Mouse (Mus musculus) embryonic facial prominence, embryonic 10.5 days (tissue): ENCODE data around the gene Gli2. TPM values are rescaled to one million over a fixed set of nuclear protein-coding genes. Genes with fewer than 3 reads are reported as not detected.

Experiments
- DNase-seq: peaks from one replicate; pipeline ENCODE4 v3.0.0-alpha.2; 2017; ENCODE audit warnings: low spot score
- H3K27ac ChIP-seq: fragments of 300-500 bp; sonication (generic); replicated peaks from 2 replicates; pipeline ENCODE4 v1.5.1; 2016; ENCODE audit warnings: mild to moderate bottlenecking
- H3K27me3 ChIP-seq: fragments of 300-500 bp; sonication (generic); replicated peaks from 2 replicates; pipeline ENCODE4 v1.6.1; 2016; ENCODE audit warnings: low read depth, mild to moderate bottlenecking; ENCODE audit not compliant: poor library complexity, severe bottlenecking
- H3K36me3 ChIP-seq: fragments of 300-500 bp; sonication (generic); replicated peaks from 2 replicates; pipeline ENCODE4 v1.6.1; 2016; ENCODE audit warnings: mild to moderate bottlenecking, moderate library complexity
- H3K4me1 ChIP-seq: fragments of 300-500 bp; sonication (generic); 2 replicates; pipeline ENCODE4 v1.6.1; 2016
- H3K4me3 ChIP-seq: fragments of 300-500 bp; sonication (generic); 2 replicates; pipeline ENCODE4 v1.5.1; 2016; ENCODE audit warnings: mild to moderate bottlenecking, moderate library complexity
- H3K9me3 ChIP-seq: fragments of 300-500 bp; sonication (generic); 2 replicates; pipeline ENCODE4 v1.6.1; 2016; ENCODE audit warnings: mild to moderate bottlenecking
- WGBS: fragments of 180-500 bp; shearing (Covaris S2); methylation state at CpG from one replicate; pipeline ENCODE4 v1.1.7; 2016; 5-methylcytosine and 5-hydroxymethylcytosine counted together
- polyA plus RNA-seq: library from polyadenylated mRNA; unstranded; fragments of >200 nt; fragmentation: Nextera tagmentation; extraction: Ambion mirVana; gene quantifications from 2 replicates; pipeline ENCODE4 v1.2.1, GENCODE M21; 2016

Gli2 gene
- polyA plus RNA-seq, 1 experiment from 2014 or later: 14.1 TPM

- no peaks in the 10 kb centered on the region for H3K4me1 ChIP-seq
- H3K36me3 ChIP-seq: peaks cover 98% of the 10 kb centered on the region
- H3K4me3 ChIP-seq: no peak overlapping the region
- H3K27me3 ChIP-seq: no peaks in the 10 kb centered on the region
- no peaks in the 10 kb centered on the region for H3K9me3 ChIP-seq
- no peak for DNase-seq
- 83% methylated on average over 5 of the region's 5 CpGs for WGBS
- no peak overlapping the region for H3K27ac ChIP-seq
Observed at GRCm38 (mm10) chr1:118864031-118864430, 189.4 kb downstream of the Gli2 start.

- DNase-seq: no peak
- H3K36me3 ChIP-seq: peaks cover 97% of the 10 kb centered on the region
- 78% methylated on average over 9 of the region's 9 CpGs for WGBS
Observed at GRCm38 (mm10) chr1:118858101-118858500, 195.3 kb downstream of the Gli2 start.

GRCm38 (mm10) chr1:118830658-118831057 is 222.8 kb downstream of the Gli2 start:
- H3K27me3 ChIP-seq: no peaks in the 10 kb centered on the region
- no peak overlapping the region for H3K4me3 ChIP-seq
- no peaks in the 10 kb centered on the region for H3K9me3 ChIP-seq
- peaks cover 31% of the 10 kb centered on the region for H3K36me3 ChIP-seq
- 82% methylated on average over 5 of the region's 5 CpGs for WGBS
- H3K27ac ChIP-seq: no peak overlapping the region
- peaks cover 4% of the 10 kb centered on the region; the same call in 1 of the 2 replicates for H3K4me1 ChIP-seq
- DNase-seq: no peak

More at GRCm38 (mm10) chr1:118858101-118858500, 195.3 kb downstream of the Gli2 start:
- H3K9me3 ChIP-seq: no peaks in the 10 kb centered on the region
- H3K4me3 ChIP-seq: no peak overlapping the region
- H3K27me3 ChIP-seq: no peaks in the 10 kb centered on the region
- no peaks in the 10 kb centered on the region; the same call in 1 of the 2 replicates for H3K4me1 ChIP-seq
- H3K27ac ChIP-seq: no peak overlapping the region

DNA sequence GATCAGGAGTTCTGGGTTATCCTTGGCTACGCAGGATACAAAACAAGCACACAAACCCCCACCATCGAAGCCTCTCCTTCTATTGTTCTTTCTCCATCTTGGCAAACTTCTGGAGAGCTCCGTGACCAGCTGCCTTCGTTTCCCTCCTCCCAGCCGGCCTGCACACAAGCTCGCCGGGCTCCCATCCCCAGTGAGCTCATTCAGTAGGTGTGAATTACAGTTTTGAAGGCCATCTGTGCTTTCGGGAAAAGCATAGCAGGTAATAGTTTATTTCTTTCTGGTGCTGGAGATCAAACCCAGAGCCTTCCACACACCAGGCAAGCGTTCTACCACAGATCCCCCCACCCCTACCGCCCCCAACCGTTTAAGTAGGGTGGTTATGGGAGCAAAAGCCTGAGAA is 226.8 kb downstream of the Gli2 start:
- H3K9me3 ChIP-seq: no peaks in the 10 kb centered on the region
- no peak overlapping the region for H3K27ac ChIP-seq
- H3K4me3 ChIP-seq: no peak overlapping the region
- H3K36me3 ChIP-seq: no peaks in the 10 kb centered on the region
- peaks cover 9% of the 10 kb centered on the region; the same call in 1 of the 2 replicates for H3K4me1 ChIP-seq
- 89% methylated on average over 11 of the region's 11 CpGs for WGBS
- no peak for DNase-seq
- no peaks in the 10 kb centered on the region for H3K27me3 ChIP-seq

GRCm38 (mm10) chr1:118825467-118826219 is 227.8 kb downstream of the Gli2 start:
- WGBS: 82% methylated on average over 31 of the region's 31 CpGs
- Histone ChIP-seq H3K27ac (no peak overlapping the region), H3K27me3 (no peaks in the 10 kb centered on the region), H3K9me3 (no peaks in the 10 kb centered on the region), H3K36me3 (no peaks in the 10 kb centered on the region), H3K4me1 (peaks cover 9% of the 10 kb centered on the region; the same call in 1 of the 2 replicates), H3K4me3 (no peak overlapping the region)
- no peak for DNase-seq

DNA sequence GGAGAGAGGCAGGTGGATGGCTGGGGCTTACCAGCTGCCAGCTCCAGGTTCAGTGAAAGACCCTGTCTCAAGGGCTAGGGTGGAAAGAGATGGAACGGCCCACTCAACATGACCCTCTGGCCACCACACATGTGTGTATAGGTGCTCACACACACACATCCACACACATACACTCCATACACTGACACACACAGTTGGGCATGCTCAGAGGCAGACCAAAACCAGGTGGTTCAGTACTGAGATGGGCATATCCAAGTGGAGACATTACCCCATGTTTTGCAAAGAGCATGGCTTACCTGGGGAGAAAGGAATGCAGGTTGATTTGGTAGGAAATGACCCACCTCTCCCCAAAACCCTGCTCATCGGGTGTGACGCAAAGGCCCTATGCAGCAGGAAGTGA is 228.4 kb downstream of the Gli2 start:
- Histone ChIP-seq H3K27me3 (no peaks in the 10 kb centered on the region), H3K4me3 (no peak overlapping the region), H3K4me1 (peaks cover 9% of the 10 kb centered on the region; the same call in 1 of the 2 replicates), H3K27ac (no peak overlapping the region), H3K9me3 (no peaks in the 10 kb centered on the region), H3K36me3 (no peaks in the 10 kb centered on the region)
- DNase-seq: no peak
- 85% methylated on average over 3 of the region's 3 CpGs for WGBS

DNA sequence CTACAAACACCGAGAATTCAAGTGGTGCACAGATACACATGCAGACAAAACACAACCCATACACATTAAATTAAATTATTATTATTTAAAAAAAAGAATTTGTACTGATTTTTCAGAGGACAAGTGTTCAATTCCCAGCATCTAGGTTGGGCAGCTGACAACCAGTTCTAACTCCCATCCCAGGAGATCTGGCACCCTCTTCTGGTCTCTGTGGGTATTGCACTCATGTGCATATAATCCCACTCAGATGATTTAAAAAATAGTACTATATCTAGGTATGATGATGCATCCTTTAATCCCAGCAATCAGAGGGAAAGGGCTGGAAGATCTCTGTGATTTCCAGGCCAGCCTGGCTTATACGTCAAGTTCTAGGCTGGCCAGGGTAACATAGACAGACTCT is 231.2 kb downstream of the Gli2 start:
- Histone ChIP-seq H3K9me3 (no peaks in the 10 kb centered on the region; the same call in 1 of the 2 replicates), H3K36me3 (no peaks in the 10 kb centered on the region), H3K27me3 (no peaks in the 10 kb centered on the region), H3K4me3 (no peak overlapping the region), H3K27ac (no peak overlapping the region), H3K4me1 (peaks cover 9% of the 10 kb centered on the region; the same call in 1 of the 2 replicates)
- no peak for DNase-seq
- WGBS: 93% methylated on average over 2 of the region's 2 CpGs

DNA sequence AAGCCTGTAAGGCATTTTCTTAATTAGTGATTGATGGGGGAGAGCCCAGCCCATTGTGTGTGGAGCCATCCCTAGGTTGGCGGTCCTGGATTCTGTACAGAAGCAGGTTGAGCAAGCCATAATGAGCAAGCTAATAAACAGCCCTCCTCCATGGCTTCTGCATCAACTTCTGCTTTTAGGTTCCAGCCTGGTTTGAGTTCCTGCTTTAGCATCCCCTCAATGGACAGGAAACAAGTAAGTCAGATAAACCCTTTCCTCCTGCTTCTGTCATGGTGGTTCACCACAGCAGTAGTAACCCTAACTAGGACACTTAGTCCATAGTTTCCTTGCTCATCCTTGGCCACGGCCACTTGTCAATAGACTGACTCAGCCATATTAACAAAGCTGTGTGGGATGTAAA is 238.4 kb downstream of the Gli2 start:
- Histone ChIP-seq H3K4me3 (no peak overlapping the region), H3K27me3 (no peaks in the 10 kb centered on the region), H3K9me3 (no peaks in the 10 kb centered on the region; the same call in 1 of the 2 replicates), H3K27ac (no peak overlapping the region), H3K36me3 (no peaks in the 10 kb centered on the region), H3K4me1 (no peaks in the 10 kb centered on the region)
- DNase-seq: no peak
- 91% methylated on average over 2 of the region's 2 CpGs for WGBS

GRCm38 (mm10) chr1:118810336-118810735 is 243.1 kb downstream of the Gli2 start:
- Histone ChIP-seq H3K27ac (no peak overlapping the region), H3K4me1 (no peaks in the 10 kb centered on the region), H3K27me3 (no peaks in the 10 kb centered on the region), H3K9me3 (no peaks in the 10 kb centered on the region), H3K36me3 (no peaks in the 10 kb centered on the region), H3K4me3 (no peak overlapping the region)
- DNase-seq: no peak
- WGBS: 80% methylated on average over 4 of the region's 4 CpGs

DNA sequence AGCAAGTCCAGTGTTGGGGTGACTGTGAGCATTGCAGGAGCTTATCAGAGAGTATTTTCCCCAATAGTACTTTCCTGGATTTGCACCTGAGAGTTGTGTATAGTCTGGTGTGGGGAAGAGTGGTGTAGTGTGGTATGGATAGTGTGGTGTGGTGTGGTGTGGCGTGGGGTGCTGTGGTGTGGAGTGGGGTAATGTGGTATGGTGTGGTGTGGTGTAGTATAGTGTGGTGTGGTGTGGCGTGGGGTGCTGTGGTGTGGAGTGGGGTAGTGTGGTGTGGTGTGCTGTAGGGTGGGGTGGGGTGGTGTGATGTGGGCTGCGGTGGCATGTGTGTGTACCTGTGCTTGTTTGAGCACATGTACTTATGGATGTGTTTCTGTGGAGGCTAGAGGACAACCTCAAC is 246.7 kb downstream of the Gli2 start:
- WGBS: 92% methylated on average over 3 of the region's 3 CpGs
- no peaks in the 10 kb centered on the region for H3K36me3 ChIP-seq
- H3K9me3 ChIP-seq: no peaks in the 10 kb centered on the region
- no peak for DNase-seq
- H3K4me3 ChIP-seq: no peak overlapping the region
- no peaks in the 10 kb centered on the region for H3K27me3 ChIP-seq
- H3K27ac ChIP-seq: no peak overlapping the region
- no peaks in the 10 kb centered on the region for H3K4me1 ChIP-seq

GRCm38 (mm10) chr1:118802166-118802565 is 251.3 kb downstream of the Gli2 start:
- no peak overlapping the region for H3K4me3 ChIP-seq
- peaks cover 3% of the 10 kb centered on the region for H3K9me3 ChIP-seq
- H3K4me1 ChIP-seq: peaks cover 4% of the 10 kb centered on the region; the same call in 1 of the 2 replicates
- 87% methylated on average over 5 of the region's 5 CpGs for WGBS
- H3K36me3 ChIP-seq: no peaks in the 10 kb centered on the region
- no peak overlapping the region for H3K27ac ChIP-seq
- no peak for DNase-seq
- H3K27me3 ChIP-seq: no peaks in the 10 kb centered on the region

GRCm38 (mm10) chr1:118799322-118800116 is 253.9 kb downstream of the Gli2 start:
- no peaks in the 10 kb centered on the region for H3K36me3 ChIP-seq
- H3K27ac ChIP-seq: no peak overlapping the region
- H3K9me3 ChIP-seq: peaks cover 8% of the 10 kb centered on the region
- DNase-seq: no peak
- H3K27me3 ChIP-seq: no peaks in the 10 kb centered on the region
- peaks cover 4% of the 10 kb centered on the region; the same call in 1 of the 2 replicates for H3K4me1 ChIP-seq
- H3K4me3 ChIP-seq: no peak overlapping the region
- WGBS: 66% methylated on average over 7 of the region's 7 CpGs
